Mouse (Mus musculus) small intestine, adult 2 months (tissue): ENCODE measurements around the gene Pitpnm1.

Experiments used
- CTCF ChIP-seq: fragments of 200-500 bp; IDR thresholded peaks from 2 replicates; pipeline ENCODE4 v1.5.1; 2012; ENCODE audit warnings: low read depth, mild to moderate bottlenecking, control low read depth, inconsistent platforms, low read length, moderate library complexity, mixed read lengths; ENCODE audit not compliant: insufficient replicate concordance, insufficient read length; ENCODE audit errors: extremely low read depth
- POLR2A ChIP-seq: fragments of 200-500 bp; IDR thresholded peaks from 2 replicates; pipeline ENCODE4 v1.6.1; 2012; ENCODE audit warnings: low read depth, mild to moderate bottlenecking, control low read depth, inconsistent platforms, low read length, moderate library complexity

DNA sequence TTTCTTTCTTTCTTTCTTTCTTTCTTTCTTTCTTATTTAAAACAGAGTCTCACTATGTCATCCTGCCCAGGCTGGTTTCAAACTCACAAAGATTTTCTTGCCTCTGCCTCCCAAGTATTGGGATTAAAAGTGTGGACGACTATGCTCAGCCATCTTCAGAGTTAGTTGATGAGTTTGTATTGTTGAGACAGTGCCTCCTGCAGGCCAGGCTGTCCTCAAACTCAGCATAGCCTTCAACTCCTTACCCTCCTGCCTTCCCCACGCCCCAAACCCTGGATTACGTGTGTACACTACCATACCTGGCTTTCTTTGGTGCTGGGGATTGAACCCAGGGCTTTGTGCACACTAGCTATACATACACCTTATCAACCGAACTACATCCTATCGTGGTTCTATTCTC is 36.7 kb downstream of the Pitpnm1 start:
- no peak for TF ChIP-seq POLR2A
- TF ChIP-seq CTCF = no peak
